Mouse (Mus musculus) kidney, embryonic 15.5 days (tissue): ENCODE measurements around the gene Fars2. TPM values are rescaled to one million over a fixed set of nuclear protein-coding genes. Genes with fewer than 3 reads are reported as not detected.

Experiments used
- ATAC-seq: fragments of 200-750 bp; cut with Nextera tagmentation; replicated peaks from 2 replicates; pipeline ENCODE4 v1.8.0; 2017; ENCODE audit warnings: moderate TSS enrichment; ENCODE audit not compliant: low FRiP score
- H3K27ac ChIP-seq: fragments of 300-500 bp; sonication (generic); 2 replicates; pipeline ENCODE4 v1.5.1; 2015; ENCODE audit warnings: mild to moderate bottlenecking, inconsistent platforms
- H3K27me3 ChIP-seq: fragments of 300-500 bp; sonication (generic); 2 replicates; pipeline ENCODE4 v1.6.1; 2015; ENCODE audit warnings: inconsistent platforms
- H3K36me3 ChIP-seq: fragments of 300-500 bp; sonication (generic); 2 replicates; pipeline ENCODE4 v1.6.1; 2015; ENCODE audit warnings: inconsistent platforms
- H3K4me1 ChIP-seq: fragments of 300-500 bp; sonication (generic); 2 replicates; pipeline ENCODE4 v1.6.1; 2015; ENCODE audit warnings: inconsistent platforms
- H3K4me2 ChIP-seq: fragments of 300-500 bp; sonication (generic); 2 replicates; pipeline ENCODE4 v1.6.1; 2015; ENCODE audit warnings: moderate library complexity, mild to moderate bottlenecking, inconsistent platforms
- H3K4me3 ChIP-seq: fragments of 300-500 bp; sonication (generic); replicated peaks from 2 replicates; pipeline ENCODE4 v1.5.1; 2015; ENCODE audit warnings: mild to moderate bottlenecking, inconsistent platforms
- H3K9ac ChIP-seq: fragments of 300-500 bp; sonication (generic); 2 replicates; pipeline ENCODE4 v1.6.1; 2015; ENCODE audit warnings: mild to moderate bottlenecking, inconsistent platforms
- H3K9me3 ChIP-seq: fragments of 300-500 bp; sonication (generic); replicated peaks from 2 replicates; pipeline ENCODE4 v1.6.1; 2016; ENCODE audit warnings: inconsistent platforms
- WGBS: fragments of 180-500 bp; shearing (Covaris S2); methylation state at CpG from one replicate; pipeline ENCODE4 v1.1.7; 2015; ENCODE audit warnings: mixed read lengths; 5-methylcytosine and 5-hydroxymethylcytosine counted together
- polyA plus RNA-seq: library from polyadenylated mRNA; unstranded; fragments of >200 nt; fragmentation: Nextera tagmentation; extraction: Ambion mirVana; gene quantifications from 2 replicates; pipeline ENCODE4 v1.2.1, GENCODE M21; 2015

Gene Fars2
- polyA plus RNA-seq, 1 experiment from 2014 or later = 35.8 TPM

- Histone ChIP-seq H3K4me2 (no peak overlapping the region), H3K9ac (no peak overlapping the region), H3K36me3 (no peaks in the 10 kb centered on the region)
Measured at GRCm38 (mm10) chr13:36490612-36491011, 373.4 kb downstream of the Fars2 start.

GRCm38 (mm10) chr13:36492397-36492796 is 375.2 kb downstream of the Fars2 start:
- WGBS = 70% methylated on average over 3 of the region's 3 CpGs

More at GRCm38 (mm10) chr13:36490612-36491011, 373.4 kb downstream of the Fars2 start:
- WGBS = 56% methylated on average over 7 of the region's 7 CpGs
- no peaks in the 10 kb centered on the region for H3K27me3 ChIP-seq
- no peak overlapping the region for H3K27ac ChIP-seq
- no peaks in the 10 kb centered on the region for H3K9me3 ChIP-seq
- ATAC-seq = no peak
- no peak overlapping the region for H3K4me3 ChIP-seq
- 0 out of 2 replicates have a peak, but pooled peaks cover 3% of the 10 kb centered on the region for H3K4me1 ChIP-seq

GRCm38 (mm10) chr13:36493294-36493693 is 376.1 kb downstream of the Fars2 start:
- no peak overlapping the region for H3K4me3 ChIP-seq
- H3K36me3 ChIP-seq = no peaks in the 10 kb centered on the region
- H3K27ac ChIP-seq = no peak overlapping the region
- H3K9me3 ChIP-seq = no peaks in the 10 kb centered on the region
- H3K27me3 ChIP-seq = no peaks in the 10 kb centered on the region
- H3K4me2 ChIP-seq = no peak overlapping the region
- H3K4me1 ChIP-seq = 0 out of 2 replicates have a peak, but pooled peaks cover 3% of the 10 kb centered on the region
- no peak for ATAC-seq
- WGBS = 54% methylated on average over 2 of the region's 2 CpGs
- H3K9ac ChIP-seq = no peak overlapping the region

More at GRCm38 (mm10) chr13:36492397-36492796, 375.2 kb downstream of the Fars2 start:
- no peak overlapping the region for H3K4me2 ChIP-seq
- ATAC-seq = no peak
- no peak overlapping the region for H3K4me3 ChIP-seq
- no peaks in the 10 kb centered on the region for H3K9me3 ChIP-seq
- H3K27ac ChIP-seq = no peak overlapping the region
- H3K4me1 ChIP-seq = 0 out of 2 replicates have a peak, but pooled peaks cover 3% of the 10 kb centered on the region
- no peak overlapping the region for H3K9ac ChIP-seq
- no peaks in the 10 kb centered on the region for H3K27me3 ChIP-seq
- H3K36me3 ChIP-seq = no peaks in the 10 kb centered on the region

- Histone ChIP-seq H3K27me3 (no peaks in the 10 kb centered on the region), H3K4me3 (no peak overlapping the region), H3K9ac (no peak overlapping the region), H3K36me3 (no peaks in the 10 kb centered on the region), H3K4me2 (no peak overlapping the region), H3K9me3 (no peaks in the 10 kb centered on the region), H3K4me1 (0 out of 2 replicates have a peak, but pooled peaks cover 3% of the 10 kb centered on the region), H3K27ac (no peak overlapping the region)
- 87% methylated on average over 7 of the region's 7 CpGs for WGBS
- no peak for ATAC-seq
Measured at GRCm38 (mm10) chr13:36493762-36494161, 376.6 kb downstream of the Fars2 start.

- Histone ChIP-seq H3K27ac (no peak overlapping the region), H3K9ac (no peak overlapping the region), H3K4me3 (no peak overlapping the region), H3K36me3 (no peaks in the 10 kb centered on the region), H3K4me2 (no peak overlapping the region), H3K27me3 (no peaks in the 10 kb centered on the region), H3K4me1 (0 out of 2 replicates have a peak, but pooled peaks cover 3% of the 10 kb centered on the region), H3K9me3 (no peaks in the 10 kb centered on the region)
- WGBS = 95% methylated on average over 2 of the region's 2 CpGs
- no peak for ATAC-seq
Measured at GRCm38 (mm10) chr13:36495980-36496379, 378.8 kb downstream of the Fars2 start.

- WGBS = 67% methylated on average over 4 of the region's 4 CpGs
- Histone ChIP-seq H3K4me2 (no peak overlapping the region), H3K36me3 (no peaks in the 10 kb centered on the region), H3K9me3 (no peaks in the 10 kb centered on the region), H3K4me3 (no peak overlapping the region), H3K27me3 (no peaks in the 10 kb centered on the region), H3K9ac (no peak overlapping the region), H3K4me1 (0 out of 2 replicates have a peak, but pooled peaks cover 4% of the 10 kb centered on the region), H3K27ac (no peak overlapping the region)
- no peak for ATAC-seq
Measured at GRCm38 (mm10) chr13:36497346-36497745, 380.1 kb downstream of the Fars2 start.

- WGBS = 55% methylated on average over 4 of the region's 4 CpGs
- Histone ChIP-seq H3K9ac (no peak overlapping the region), H3K36me3 (no peaks in the 10 kb centered on the region), H3K4me1 (0 out of 2 replicates have a peak, but pooled peaks cover 4% of the 10 kb centered on the region), H3K4me2 (no peak overlapping the region), H3K4me3 (no peak overlapping the region), H3K27me3 (no peaks in the 10 kb centered on the region), H3K27ac (no peak overlapping the region), H3K9me3 (no peaks in the 10 kb centered on the region)
- 0 out of 2 replicates have a peak, but pooled peaks have one; percentile 52 for ATAC-seq
Measured at GRCm38 (mm10) chr13:36500370-36500905, 383.2 kb downstream of the Fars2 start.

GRCm38 (mm10) chr13:36503551-36503950 is 386.3 kb downstream of the Fars2 start:
- Histone ChIP-seq H3K9ac (no peak overlapping the region), H3K9me3 (no peaks in the 10 kb centered on the region), H3K4me2 (no peak overlapping the region), H3K4me1 (0 out of 2 replicates have a peak, but pooled peaks cover 4% of the 10 kb centered on the region), H3K36me3 (no peaks in the 10 kb centered on the region), H3K27ac (no peak overlapping the region), H3K27me3 (no peaks in the 10 kb centered on the region), H3K4me3 (no peak overlapping the region)
- ATAC-seq = no peak
- WGBS = 76% methylated on average over 3 of the region's 3 CpGs

- H3K4me2 ChIP-seq = no peak overlapping the region
- H3K9me3 ChIP-seq = no peaks in the 10 kb centered on the region
- 0 out of 2 replicates have a peak, but pooled peaks cover 4% of the 10 kb centered on the region for H3K4me1 ChIP-seq
- no peaks in the 10 kb centered on the region for H3K27me3 ChIP-seq
- no peak overlapping the region for H3K9ac ChIP-seq
- ATAC-seq = no peak
- no peak overlapping the region for H3K27ac ChIP-seq
- no peaks in the 10 kb centered on the region for H3K36me3 ChIP-seq
- no peak overlapping the region for H3K4me3 ChIP-seq
- WGBS = 84% methylated on average over 7 of the region's 7 CpGs
Measured at GRCm38 (mm10) chr13:36503991-36504390, 386.8 kb downstream of the Fars2 start.

- Histone ChIP-seq H3K9ac (no peak overlapping the region), H3K27me3 (no peaks in the 10 kb centered on the region), H3K36me3 (no peaks in the 10 kb centered on the region), H3K4me2 (no peak overlapping the region), H3K4me3 (no peak overlapping the region), H3K4me1 (0 out of 2 replicates have a peak, but pooled peaks cover 3% of the 10 kb centered on the region), H3K27ac (no peak overlapping the region), H3K9me3 (no peaks in the 10 kb centered on the region)
- no peak for ATAC-seq
- 89% methylated on average over 6 of the region's 6 CpGs for WGBS
Measured at GRCm38 (mm10) chr13:36505730-36506129, 388.5 kb downstream of the Fars2 start.

GRCm38 (mm10) chr13:36506315-36506714 is 389.1 kb downstream of the Fars2 start:
- no peak for ATAC-seq
- H3K27me3 ChIP-seq = no peaks in the 10 kb centered on the region
- WGBS = 77% methylated on average over 5 of the region's 5 CpGs
- H3K9me3 ChIP-seq = no peaks in the 10 kb centered on the region
- H3K9ac ChIP-seq = no peak overlapping the region
- no peaks in the 10 kb centered on the region for H3K4me1 ChIP-seq
- H3K27ac ChIP-seq = no peak overlapping the region
- H3K36me3 ChIP-seq = no peaks in the 10 kb centered on the region
- no peak overlapping the region for H3K4me3 ChIP-seq
- H3K4me2 ChIP-seq = no peak overlapping the region

GRCm38 (mm10) chr13:36510161-36510560 is 392.9 kb downstream of the Fars2 start:
- Histone ChIP-seq H3K4me2 (no peak overlapping the region), H3K9ac (no peak overlapping the region), H3K4me1 (no peaks in the 10 kb centered on the region), H3K27me3 (no peaks in the 10 kb centered on the region), H3K4me3 (no peak overlapping the region), H3K27ac (no peak overlapping the region), H3K36me3 (no peaks in the 10 kb centered on the region), H3K9me3 (no peaks in the 10 kb centered on the region)
- ATAC-seq = no peak
- WGBS = 61% methylated on average over 2 of the region's 2 CpGs

GRCm38 (mm10) chr13:36513126-36513525 is 395.9 kb downstream of the Fars2 start:
- no peaks in the 10 kb centered on the region for H3K27me3 ChIP-seq
- no peak overlapping the region for H3K4me2 ChIP-seq
- ATAC-seq = no peak
- H3K9ac ChIP-seq = no peak overlapping the region
- H3K9me3 ChIP-seq = no peaks in the 10 kb centered on the region
- H3K36me3 ChIP-seq = no peaks in the 10 kb centered on the region
- no peak overlapping the region for H3K27ac ChIP-seq
- 90% methylated on average over 1 of the region's 1 CpGs for WGBS
- peaks cover 4% of the 10 kb centered on the region for H3K4me1 ChIP-seq
- no peak overlapping the region for H3K4me3 ChIP-seq
